Mouse (Mus musculus): ENCODE measurements around the gene Tsga8.

Tsga8 gene

DNA sequence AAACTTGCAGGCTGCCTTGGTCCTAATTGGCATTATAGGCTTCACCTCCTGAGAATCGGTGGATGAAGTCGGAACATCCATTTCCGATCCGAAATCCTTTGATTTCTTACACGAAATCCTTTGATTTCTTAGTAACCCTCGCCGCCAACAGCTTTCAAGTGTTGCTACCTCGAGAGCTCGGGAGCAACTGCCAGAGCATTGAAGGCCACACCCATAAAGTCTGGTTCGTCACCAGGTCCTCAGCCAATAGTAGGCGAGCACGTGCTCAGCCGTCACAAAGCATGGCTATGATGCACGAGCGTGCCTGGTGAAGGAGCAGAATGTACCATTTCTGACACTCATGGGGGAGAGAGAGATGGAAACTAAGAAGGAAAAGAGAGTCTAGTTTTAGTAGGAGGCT is at the start of gene Tsga8:
Gene Tsga8, minus strand, starts transcription at position 327 of the 400 bp plus-strand sequence.
- DNase-seq (ENCODE audit: low spot score in 2 of 2): no peak
